Mouse (Mus musculus) G1E (cell line): ENCODE data around the gene Cdc20.

ENCODE experiments used
- CTCF ChIP-seq: IDR thresholded peaks from 2 replicates; pipeline ENCODE4 v1.5.1; 2012; ENCODE audit warnings: low read depth, low read length, inconsistent platforms, mixed read lengths
- GATA1 ChIP-seq: IDR thresholded peaks from 2 replicates; pipeline ENCODE4 v1.6.1; 2012; ENCODE audit warnings: borderline replicate concordance, low read length, inconsistent platforms, mixed read lengths
- POLR2AphosphoS5 ChIP-seq: IDR thresholded peaks from 2 replicates; pipeline ENCODE4 v1.6.1; 2012; ENCODE audit warnings: low read depth, low read length, inconsistent platforms; ENCODE audit not compliant: insufficient replicate concordance
- TAL1 ChIP-seq: conservative IDR thresholded peaks from 2 replicates; pipeline ENCODE4 v1.6.1; 2012; ENCODE audit warnings: low read depth, low read length, inconsistent platforms, mixed read lengths

- TF ChIP-seq CTCF (no peak), TAL1 (no peak), GATA1 (no peak), POLR2AphosphoS5 (no peak)
Measured at GRCm38 (mm10) chr4:118416329-118416728, 20.8 kb downstream of the Cdc20 start.
